Mouse (Mus musculus) urinary bladder, postnatal 4 days (tissue): Measurements from ENCODE around the gene Adra1b.

ENCODE experiments used
- DNase-seq, 2 experiments: peaks; one replicate each; pipeline ENCODE4 v3.0.0; 2021 to 2022; ENCODE audit warnings: low spot score in 2 of 2

Gene Adra1b

DNA sequence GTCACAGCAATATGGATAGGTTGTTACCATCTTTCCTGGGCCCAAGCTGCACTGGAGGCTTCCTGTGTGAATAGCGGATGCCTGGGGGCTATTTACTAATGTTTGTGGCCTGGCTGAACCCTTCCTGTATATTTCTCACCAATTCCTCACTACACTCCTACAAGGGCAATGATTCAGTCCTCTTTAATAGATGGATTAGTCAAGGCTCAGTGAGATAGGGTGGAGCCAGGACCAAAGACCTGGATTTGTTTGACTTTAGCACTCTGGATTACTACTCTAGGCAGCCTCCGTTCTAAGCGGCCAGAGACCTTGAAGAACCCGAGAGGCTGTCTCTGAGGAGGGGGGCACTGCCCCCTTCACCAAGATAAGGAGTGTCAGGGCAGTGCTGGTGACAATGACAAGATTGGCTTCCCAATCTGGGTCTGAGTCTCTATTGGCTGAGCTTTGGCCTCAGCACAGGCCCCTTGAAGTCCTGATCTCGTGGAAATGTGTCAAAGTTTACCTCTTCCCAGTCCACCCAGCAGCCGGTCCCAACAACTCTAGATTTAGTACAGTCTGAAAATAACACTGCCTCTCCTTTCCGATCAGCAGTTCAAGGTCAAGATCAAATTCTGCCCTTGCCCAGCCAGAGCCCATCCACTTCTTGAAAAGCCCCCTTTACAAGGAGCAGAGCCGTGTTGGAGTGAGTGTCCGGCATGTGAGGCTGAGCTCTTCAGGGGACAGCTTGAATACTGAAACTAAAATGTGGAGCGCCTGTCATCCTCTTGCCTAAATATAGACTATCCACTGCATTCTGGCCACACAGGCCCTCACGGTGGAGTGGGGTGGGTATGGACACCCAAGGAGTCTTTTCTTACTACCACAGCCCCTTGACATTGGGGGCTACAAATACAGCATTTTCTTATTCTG lies 80.2 kb downstream of the Adra1b start:
- no peak for DNase-seq

GRCm38 (mm10) chr11:43817368-43817923 lies 83.6 kb downstream of the Adra1b start:
- DNase-seq, result no peak

DNA sequence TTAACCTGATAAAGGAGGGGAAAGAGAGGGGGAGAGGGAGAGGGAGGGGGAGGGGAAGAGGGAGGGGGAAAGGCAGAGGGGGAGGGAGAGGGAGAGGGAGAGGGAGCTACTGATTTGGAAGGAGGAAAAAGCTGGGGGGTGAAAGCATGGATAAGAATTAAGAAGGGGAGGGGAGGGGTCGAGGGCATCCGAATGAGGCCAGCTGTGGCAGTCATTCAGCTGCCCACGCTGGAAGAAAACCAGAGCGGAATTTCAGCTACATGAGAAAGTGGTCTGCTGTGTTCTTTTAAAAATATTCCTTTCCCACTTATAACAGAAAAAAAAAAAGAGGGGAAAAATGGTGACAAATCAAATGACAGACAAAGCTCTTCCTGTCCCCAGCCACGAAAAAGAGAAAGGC lies 88.5 kb downstream of the Adra1b start:
- no peak for DNase-seq

DNA sequence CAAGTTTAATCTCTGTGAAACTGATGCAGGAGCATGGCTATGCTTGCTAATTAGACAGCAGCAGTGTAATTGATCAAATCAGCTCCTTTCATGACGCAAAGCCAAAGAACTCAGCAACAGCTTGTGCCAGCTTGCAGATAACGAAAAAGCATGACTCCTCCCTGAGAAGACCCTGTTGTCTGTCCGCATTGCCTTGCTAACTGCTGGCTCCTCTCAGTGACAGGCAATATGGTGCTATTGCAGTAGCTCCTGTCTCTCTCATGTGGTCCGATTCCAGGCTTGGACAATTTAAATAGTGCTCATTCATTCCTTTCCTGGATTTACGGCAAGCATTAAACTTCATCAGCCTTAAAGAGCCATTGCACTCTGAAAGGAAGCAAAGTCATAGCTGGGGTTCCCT lies 93.3 kb downstream of the Adra1b start:
- no peak for DNase-seq

- DNase-seq, result no peak
Observed at GRCm38 (mm10) chr11:43795992-43796391, 105.0 kb downstream of the Adra1b start.

GRCm38 (mm10) chr11:43790446-43790845 lies 110.6 kb downstream of the Adra1b start:
- no peak for DNase-seq

DNA sequence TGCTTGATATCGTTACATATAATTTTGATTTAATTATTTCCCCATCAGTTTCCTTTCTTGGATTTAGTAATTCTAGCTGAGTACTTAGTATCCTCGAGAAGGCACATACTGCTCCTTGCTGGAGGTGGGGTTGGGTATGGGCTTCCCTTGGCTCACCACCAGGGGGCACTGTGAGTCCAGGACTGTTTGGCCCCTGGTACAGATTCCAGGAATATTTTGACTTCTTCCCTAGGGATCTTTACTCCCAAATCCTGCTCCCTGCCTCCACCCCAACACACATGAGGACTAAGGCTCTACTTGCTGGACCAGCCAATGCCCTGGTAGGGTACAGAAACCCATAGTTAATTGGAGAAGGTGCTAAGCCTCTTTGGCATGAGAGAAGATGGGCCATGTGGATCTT lies 117.2 kb downstream of the Adra1b start:
- peak; percentile 48 to 79 for DNase-seq

DNA sequence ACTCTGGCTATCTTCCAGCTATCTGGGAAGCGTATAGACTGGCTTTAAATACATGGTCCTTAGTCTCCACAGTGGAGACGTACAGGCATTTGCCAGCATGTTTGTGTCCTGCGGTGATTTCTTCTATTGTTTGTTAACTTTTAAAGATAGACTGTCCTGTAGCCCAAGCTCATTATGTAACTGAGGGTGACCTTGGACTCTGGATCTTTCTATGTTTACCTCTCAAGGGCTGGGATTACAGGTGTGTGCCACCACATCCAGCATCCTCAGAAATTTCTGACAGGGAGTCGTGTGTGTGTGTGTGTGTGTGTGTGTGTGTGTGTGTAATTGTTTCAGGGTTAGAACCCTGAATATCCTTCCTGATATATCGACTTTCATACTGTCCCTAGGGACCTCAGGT lies 117.9 kb downstream of the Adra1b start:
- no peak for DNase-seq

DNA sequence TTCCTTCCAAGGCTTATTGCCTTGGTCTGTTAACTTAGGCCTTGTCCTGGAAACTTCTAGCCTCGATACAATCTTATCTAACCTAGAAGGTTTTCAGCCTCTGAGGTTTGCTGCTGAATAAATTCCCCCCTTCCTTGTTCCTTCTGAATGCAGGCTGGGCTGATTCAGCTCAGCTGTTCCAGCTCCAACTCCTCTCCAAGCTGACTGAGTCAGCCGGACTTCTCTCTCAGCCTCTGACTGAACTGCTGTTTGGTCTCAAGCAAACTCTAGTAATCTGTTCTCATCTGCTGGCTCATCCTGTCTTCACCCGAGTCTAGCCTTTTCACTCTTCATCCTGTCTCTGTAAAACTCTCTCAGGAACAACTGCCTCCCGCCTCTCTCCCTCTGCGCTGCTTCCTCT lies 121.5 kb downstream of the Adra1b start:
- no peak for DNase-seq

- no peak for DNase-seq
Observed at GRCm38 (mm10) chr11:43776324-43776694, 124.7 kb downstream of the Adra1b start.

DNA sequence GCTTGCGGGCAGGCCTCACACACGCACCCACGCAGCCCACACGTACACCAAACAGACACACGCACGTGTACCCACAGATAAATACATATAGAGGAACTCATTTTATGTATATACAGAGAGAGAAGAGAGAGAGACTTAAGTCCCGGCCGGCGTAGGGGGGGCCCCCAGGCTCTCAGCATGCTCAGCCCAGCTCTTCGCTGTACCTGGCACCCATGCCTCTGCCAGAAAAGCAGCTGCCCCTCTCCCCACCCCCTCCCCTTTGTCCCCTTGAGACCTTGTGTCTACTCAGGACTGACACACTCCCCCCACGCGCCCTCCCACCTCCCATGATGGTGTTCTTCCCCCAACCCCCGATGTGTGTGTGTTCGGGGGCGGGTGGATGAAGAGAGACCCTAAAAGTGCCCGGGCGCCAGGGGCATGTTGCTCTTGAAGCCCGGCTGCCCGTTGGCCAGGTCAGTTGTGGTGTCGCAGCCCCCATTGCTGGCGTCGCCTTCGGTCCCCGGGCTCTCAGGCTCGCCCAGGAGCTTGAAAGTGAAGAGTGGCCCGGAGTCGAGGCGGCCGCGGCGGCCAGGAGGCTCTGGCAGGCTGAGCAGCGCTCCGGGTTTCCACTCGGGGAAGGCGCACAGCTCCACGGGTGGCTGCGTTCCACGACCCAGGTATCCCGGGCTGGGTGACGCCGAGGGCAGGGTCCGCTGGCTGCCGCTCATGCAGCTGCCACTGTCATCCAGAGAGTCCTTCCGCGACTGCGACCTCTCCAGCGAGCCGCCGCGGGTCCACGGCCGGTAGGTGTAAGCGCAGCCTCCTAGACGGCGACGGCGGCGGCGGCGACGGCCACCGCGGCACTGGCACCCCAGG lies 125.3 kb downstream of the Adra1b start:
- no peak for DNase-seq

- no peak for DNase-seq
Observed at GRCm38 (mm10) chr11:43773725-43774124, 127.3 kb downstream of the Adra1b start.

DNA sequence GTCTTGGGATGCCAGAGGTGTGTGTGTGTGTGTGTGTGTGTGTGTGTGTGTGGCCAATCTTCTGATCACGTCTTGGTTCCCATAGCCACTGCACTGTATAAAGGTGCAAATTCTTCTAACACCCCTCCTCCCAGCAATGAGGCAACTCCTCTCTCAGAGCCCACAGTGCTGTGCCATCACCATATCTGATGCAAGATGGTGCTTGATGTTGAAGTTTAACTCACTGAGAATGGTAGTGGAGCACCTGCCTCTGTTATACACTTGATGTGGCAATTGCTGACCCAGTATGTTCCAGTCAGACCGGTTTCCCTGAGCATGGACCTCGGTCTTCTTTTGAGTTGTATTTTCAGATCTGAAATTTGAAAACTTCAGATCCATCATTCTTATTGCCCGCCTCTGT lies 130.9 kb downstream of the Adra1b start:
- DNase-seq, result no peak

DNA sequence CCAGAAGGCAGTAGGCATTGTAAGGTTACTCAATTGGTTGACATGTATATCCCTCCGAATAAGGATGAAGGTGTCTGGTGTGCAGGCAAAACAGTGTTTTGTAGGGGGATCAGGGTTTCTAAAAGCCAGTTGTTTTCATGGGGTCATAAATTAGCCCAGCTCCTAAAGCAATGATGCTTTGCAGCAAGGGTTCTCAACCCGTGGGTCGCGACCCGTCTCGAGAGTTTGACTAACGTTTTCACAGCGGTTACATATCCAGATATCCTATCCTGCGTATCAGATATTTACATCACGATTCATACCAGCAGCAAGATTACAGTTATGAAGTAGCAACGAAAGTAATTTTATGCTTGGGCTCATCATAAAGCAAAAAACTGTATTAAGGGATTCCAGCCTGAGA lies 133.3 kb downstream of the Adra1b start:
- DNase-seq, result no peak

DNA sequence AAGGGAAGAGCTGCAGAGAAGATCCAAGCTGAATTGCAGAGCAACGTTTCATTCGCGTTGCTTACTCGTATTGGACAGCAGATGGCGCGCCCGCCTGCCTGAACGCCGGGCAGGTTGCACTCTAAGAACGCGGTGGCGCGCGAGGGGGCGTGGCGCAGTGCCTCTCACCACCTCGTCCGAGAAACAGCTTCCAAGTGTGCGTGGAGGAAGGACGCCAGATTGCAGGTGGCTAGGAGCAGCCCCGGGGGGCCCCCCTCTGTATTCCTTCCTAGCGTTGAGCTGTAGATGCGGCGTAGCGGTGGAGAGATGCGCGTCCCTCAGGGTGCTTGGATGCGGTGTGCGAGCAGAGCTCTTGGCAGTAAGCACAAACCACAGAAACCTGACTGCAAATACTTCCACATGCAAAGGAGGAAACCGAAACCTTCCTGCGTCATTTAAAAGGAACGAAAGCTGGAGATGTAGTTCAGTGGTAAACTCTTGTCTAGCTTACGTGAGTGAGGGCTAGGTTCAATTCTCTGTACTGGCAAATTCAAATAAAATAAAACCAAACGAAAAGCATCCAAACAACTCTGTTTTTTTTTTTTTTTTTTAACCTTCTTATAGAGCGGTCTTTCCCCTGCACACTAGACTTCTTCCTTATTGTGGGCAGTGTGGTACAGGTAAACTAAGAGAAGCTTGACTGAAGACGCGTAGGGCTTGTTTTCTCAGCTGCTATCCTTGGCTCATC lies 133.9 kb downstream of the Adra1b start:
- DNase-seq, result peak; percentile 60 to 67

GRCm38 (mm10) chr11:43758436-43758835 lies 142.6 kb downstream of the Adra1b start:
- no peak for DNase-seq

GRCm38 (mm10) chr11:43755411-43755810 lies 145.6 kb downstream of the Adra1b start:
- no peak for DNase-seq

DNA sequence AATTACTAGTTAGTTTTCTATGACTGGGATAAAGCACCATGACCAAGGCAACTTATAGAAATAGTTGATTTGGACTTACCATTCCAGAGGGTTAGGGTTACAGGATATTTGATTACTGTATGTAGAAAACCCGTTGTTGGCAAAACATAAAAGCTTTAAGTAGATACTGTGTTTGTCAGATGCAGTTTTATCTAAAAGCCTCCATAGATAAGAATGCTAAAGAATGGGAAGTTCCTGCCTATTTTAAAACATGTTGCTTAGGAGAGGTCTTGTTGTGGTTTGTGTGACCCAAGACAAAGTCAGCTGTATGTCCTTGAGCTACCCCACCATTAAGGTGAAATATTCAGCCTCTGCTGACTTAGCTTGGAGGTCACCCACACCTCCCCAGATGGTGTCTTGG lies 146.4 kb downstream of the Adra1b start:
- no peak for DNase-seq

- DNase-seq, result no peak
Observed at GRCm38 (mm10) chr11:43751542-43751941, 149.5 kb downstream of the Adra1b start.

GRCm38 (mm10) chr11:43747233-43748226 lies 153.5 kb downstream of the Adra1b start, which contains the start of gene Ttc1:
TSS of gene Ttc1 (minus strand) at chr11:43748008.
- peak; percentile 92 to 96 for DNase-seq
